22 mouse cellular contexts compared by ENCODE assay signal in the genomic region with DNA sequence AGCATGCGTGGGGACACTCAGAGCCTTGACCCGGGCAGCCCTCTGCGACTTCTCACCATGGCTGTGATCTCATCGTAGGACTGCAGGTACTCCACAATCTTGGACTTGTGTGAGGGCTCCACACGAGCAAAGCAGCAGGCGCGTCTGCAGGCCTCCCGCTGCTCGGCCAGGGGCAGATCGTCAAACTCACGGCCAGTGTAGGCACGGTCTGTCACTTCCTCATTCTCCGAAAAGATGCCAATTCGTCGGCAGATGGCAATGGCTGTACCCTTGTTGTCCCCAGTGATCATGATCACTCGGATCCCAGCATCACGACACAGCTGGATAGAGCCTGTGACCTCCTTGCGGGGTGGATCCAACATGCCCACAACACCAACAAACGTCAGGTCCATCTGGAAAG. TPM values are rescaled to one million over a fixed set of nuclear protein-coding genes. Genes with fewer than 3 reads are reported as not detected.
A peak's percentile ranks its signal among the peaks of the same experiment; 100 is the strongest.
DNase-seq lines count a peak whose midpoint lies in the region; ATAC-seq and TF ChIP-seq lines count a peak whose summit lies in the region.
"Had no signal": no experiment of that assay in that cellular context is flagged by ENCODE, and none has a peak within 500 bp of the region (broad histone marks: within the 10 kb centered on the region; RNA-seq: fewer than 3 reads in every experiment).

No protein-coding gene starts in this region.

- no peak overlapping the region for H3K9ac ChIP-seq in heart, embryonic 11.5 days (ENCODE audit: low read depth, low read length)
- H3K9ac ChIP-seq: embryonic facial prominence, embryonic 15.5 days; heart, embryonic 13.5 days; hindbrain, embryonic 13.5 days had no signal

- H3K9me3 ChIP-seq in heart, embryonic 11.5 days (replicated peaks; ENCODE audit: control insufficient read depth, low read length), result no peaks in the 10 kb centered on the region
- H3K9me3 ChIP-seq: embryonic facial prominence, embryonic 15.5 days; forebrain, embryonic 10.5 days; heart, embryonic 13.5 days; hindbrain, embryonic 13.5 days had no signal

- intact Hi-C loops in left cerebral cortex, postnatal 25 days (cut with DNase I), result no loop called here

- no peak overlapping the region for H3K4me3 ChIP-seq in heart, embryonic 11.5 days (ENCODE audit: low read depth, low read length)
- H3K4me3 ChIP-seq in myocyte, result no peak overlapping the region
- H3K4me3 ChIP-seq: embryonic facial prominence, embryonic 15.5 days; erythroblast, embryonic 14.5 days; forebrain, embryonic 10.5 days; heart, embryonic 13.5 days; hindbrain, embryonic 13.5 days had no signal

- H3K27me3 ChIP-seq in heart, embryonic 11.5 days (ENCODE audit: control insufficient read depth, insufficient read depth, low read length), result no peaks in the 10 kb centered on the region
- no peaks in the 10 kb centered on the region for H3K27me3 ChIP-seq in myocyte (ENCODE audit: control insufficient read depth, insufficient read depth, insufficient read length)
- H3K27me3 ChIP-seq: embryonic facial prominence, embryonic 15.5 days; heart, embryonic 13.5 days; hindbrain, embryonic 13.5 days had no signal

- H3K36me3 ChIP-seq in heart, embryonic 11.5 days (ENCODE audit: control insufficient read depth, insufficient read depth, low read length), result peaks cover 24% of the 10 kb centered on the region
- H3K36me3 ChIP-seq in myocyte (ENCODE audit: control insufficient read depth, insufficient read depth), result peaks cover 45% of the 10 kb centered on the region

- 88% methylated on average over 19 of the region's 19 CpGs for WGBS in heart, embryonic 11.5 days (ENCODE audit: insufficient replicate concordance)

- peak; percentile 29 for TF ChIP-seq POLR2A in myocyte (IDR thresholded peaks at IDR 0.05; ENCODE audit: insufficient read length, low read depth)

- no peak overlapping the region for H3K27ac ChIP-seq in heart, embryonic 11.5 days (ENCODE audit: low read depth, low read length)
- H3K27ac ChIP-seq: embryonic facial prominence, embryonic 15.5 days; forebrain, embryonic 10.5 days; heart, embryonic 13.5 days; hindbrain, embryonic 13.5 days; hindbrain, postnatal 0 days had no signal

- no peaks in the 10 kb centered on the region for H3K4me1 ChIP-seq in heart, embryonic 11.5 days (ENCODE audit: control insufficient read depth, insufficient read depth, low read length)
- H3K4me1 ChIP-seq: embryonic facial prominence, embryonic 15.5 days; forebrain, embryonic 10.5 days; heart, embryonic 13.5 days; hindbrain, embryonic 13.5 days had no signal

- no peak overlapping the region for H3K4me2 ChIP-seq in heart, embryonic 11.5 days
- no peak overlapping the region for H3K4me2 ChIP-seq in myocyte (ENCODE audit: low read depth)
- H3K4me2 ChIP-seq: embryonic facial prominence, embryonic 15.5 days; heart, embryonic 13.5 days; hindbrain, embryonic 13.5 days had no signal

- H3ac ChIP-seq in myocyte (ENCODE audit: control insufficient read depth, insufficient read length), result no peak overlapping the region

- ATAC-seq in heart, embryonic 11.5 days (replicated peaks; ENCODE audit: insufficient number of reproducible peaks, low FRiP score, low TSS enrichment), result no peak
- peak; percentile 78 for ATAC-seq in common myeloid progenitor, adult 5-6 weeks (replicated peaks; ENCODE audit: low read depth, poor library complexity, severe bottlenecking)
- peak; percentile 73 for ATAC-seq in granulocyte monocyte progenitor cell, adult 5-6 weeks (replicated peaks; ENCODE audit: poor library complexity, severe bottlenecking)
- ATAC-seq: forebrain, embryonic 14.5 days; hindbrain, postnatal 0 days had no signal

- H3K79me2 ChIP-seq in myocyte (ENCODE audit: control insufficient read depth, insufficient read depth), result no peaks in the 10 kb centered on the region

- DNase-seq in heart, adult 11 months, result peak; percentile 90
- no peak for DNase-seq in right cerebral cortex, postnatal 36 days (ENCODE audit: low spot score in 2 of 2)
- no peak for DNase-seq in left cerebral cortex, postnatal 25 days (ENCODE audit: low spot score in 2 of 2)
- DNase-seq: adrenal gland, adult 8-10 months; adrenal gland, postnatal 36 days; cerebellum, adult 2 months; cerebellum, postnatal 10 days; embryo, embryonic 11 days; heart, postnatal 36 days had no signal

TF ChIP-seq in myocyte, 11 proteins besides CTCF, POLR2A, EP300 and RAD21:
- peak; percentile 31 for TF ChIP-seq POLR2AphosphoS2 (IDR thresholded peaks at IDR 0.05; ENCODE audit: insufficient read length, low read depth)
- no peak for TF ChIP-seq TCF12 (IDR thresholded peaks at IDR 0.05; ENCODE audit: insufficient read depth, poor library complexity, severe bottlenecking)

RNA-seq across cellular contexts. Expression of a gene that starts 14.4 kb away (rescaled TPM):
- 5.0 and 7.5 TPM in 2 replicates for polyA plus RNA-seq in heart, embryonic 11.5 days (2014; fragmentation: Nextera tagmentation; extraction: Ambion mirVana)
- total RNA-seq in common myeloid progenitor, adult 5-6 weeks (2017), result 0.41 TPM in 1 of 2 replicates, not detected in the other
- total RNA-seq in granulocyte monocyte progenitor cell, adult 5-6 weeks (2014; fragmentation: Nextera tagmentation), result 0.62 TPM in 1 of 2 replicates, not detected in the other
- not detected in 2 replicates for total RNA-seq in granulocyte monocyte progenitor cell, adult 5-6 weeks (2017)
- 1,699 TPM for polyA plus RNA-seq in myocyte (2012; fragmentation: generic; extraction: Trizol)
- total RNA-seq in left cerebral cortex, postnatal 25 days (2021), result under 1 TPM; 0.32 to 0.39 TPM
- polyA plus RNA-seq: erythroblast, embryonic 14.5 days had no signal

RNA-seq across cellular contexts. Expression of a gene that starts 19.9 kb away (rescaled TPM):
- 18.1 and 23.0 TPM in 2 replicates for polyA plus RNA-seq in heart, embryonic 11.5 days (2014; fragmentation: Nextera tagmentation; extraction: Ambion mirVana)
- total RNA-seq in common myeloid progenitor, adult 5-6 weeks (2017), result 22.5 and 23.1 TPM in 2 replicates
- 11.3 and 16.2 TPM in 2 replicates for total RNA-seq in granulocyte monocyte progenitor cell, adult 5-6 weeks (2014; fragmentation: Nextera tagmentation)
- total RNA-seq in granulocyte monocyte progenitor cell, adult 5-6 weeks (2017), result 12.3 and 16.9 TPM in 2 replicates
- polyA plus RNA-seq in myocyte (2012; fragmentation: generic; extraction: Trizol), result 36.7 TPM
- total RNA-seq in left cerebral cortex, postnatal 25 days (2021), result 10 to 100 TPM; 10.8 to 14.4 TPM

RNA-seq across cellular contexts. Expression of a gene that starts 26.7 kb away (rescaled TPM):
- polyA plus RNA-seq in heart, embryonic 11.5 days (2014; fragmentation: Nextera tagmentation; extraction: Ambion mirVana), result 33.7 and 36.0 TPM in 2 replicates
- 16.6 and 17.3 TPM in 2 replicates for total RNA-seq in common myeloid progenitor, adult 5-6 weeks (2017)
- 35.9 and 58.3 TPM in 2 replicates for total RNA-seq in granulocyte monocyte progenitor cell, adult 5-6 weeks (2014; fragmentation: Nextera tagmentation)
- total RNA-seq in granulocyte monocyte progenitor cell, adult 5-6 weeks (2017), result 15.6 and 17.3 TPM in 2 replicates
- polyA plus RNA-seq in myocyte (2012; fragmentation: generic; extraction: Trizol), result 58.8 TPM
- 10 to 100 TPM; 74.1 to 78.9 TPM for total RNA-seq in left cerebral cortex, postnatal 25 days (2021)

RNA-seq across cellular contexts. Expression of a gene that starts 33.8 kb away (rescaled TPM):
- polyA plus RNA-seq in heart, embryonic 11.5 days (2014; fragmentation: Nextera tagmentation; extraction: Ambion mirVana), result not detected in 2 replicates
- 0.32 TPM in 1 of 2 replicates, not detected in the other for total RNA-seq in common myeloid progenitor, adult 5-6 weeks (2017)
- not detected in 2 replicates for total RNA-seq in granulocyte monocyte progenitor cell, adult 5-6 weeks (2014; fragmentation: Nextera tagmentation)
- total RNA-seq in granulocyte monocyte progenitor cell, adult 5-6 weeks (2017), result 0.09 TPM in 1 of 2 replicates, not detected in the other
- polyA plus RNA-seq in myocyte (2012; fragmentation: generic; extraction: Trizol), result 0.01 TPM
- total RNA-seq in left cerebral cortex, postnatal 25 days (2021), result not detected
- polyA plus RNA-seq: embryonic facial prominence, embryonic 11.5 days; erythroblast, embryonic 14.5 days; forebrain, embryonic 14.5 days; heart, embryonic 13.5 days; hindbrain, embryonic 13.5 days; intestine, embryonic 14.5 days had no signal

RNA-seq across cellular contexts. Expression of a gene that starts 38.7 kb away (rescaled TPM):
- polyA plus RNA-seq in heart, embryonic 11.5 days (2014; fragmentation: Nextera tagmentation; extraction: Ambion mirVana), result 167 and 187 TPM in 2 replicates
- 92.3 and 108 TPM in 2 replicates for total RNA-seq in common myeloid progenitor, adult 5-6 weeks (2017)
- 85.3 and 101 TPM in 2 replicates for total RNA-seq in granulocyte monocyte progenitor cell, adult 5-6 weeks (2014; fragmentation: Nextera tagmentation)
- 75.5 and 86.7 TPM in 2 replicates for total RNA-seq in granulocyte monocyte progenitor cell, adult 5-6 weeks (2017)
- polyA plus RNA-seq in myocyte (2012; fragmentation: generic; extraction: Trizol), result 167 TPM
- 10 to 100 TPM; 76.3 to 92.6 TPM for total RNA-seq in left cerebral cortex, postnatal 25 days (2021)
